7 mouse cellular contexts compared by ENCODE assay signal in the genomic region with DNA sequence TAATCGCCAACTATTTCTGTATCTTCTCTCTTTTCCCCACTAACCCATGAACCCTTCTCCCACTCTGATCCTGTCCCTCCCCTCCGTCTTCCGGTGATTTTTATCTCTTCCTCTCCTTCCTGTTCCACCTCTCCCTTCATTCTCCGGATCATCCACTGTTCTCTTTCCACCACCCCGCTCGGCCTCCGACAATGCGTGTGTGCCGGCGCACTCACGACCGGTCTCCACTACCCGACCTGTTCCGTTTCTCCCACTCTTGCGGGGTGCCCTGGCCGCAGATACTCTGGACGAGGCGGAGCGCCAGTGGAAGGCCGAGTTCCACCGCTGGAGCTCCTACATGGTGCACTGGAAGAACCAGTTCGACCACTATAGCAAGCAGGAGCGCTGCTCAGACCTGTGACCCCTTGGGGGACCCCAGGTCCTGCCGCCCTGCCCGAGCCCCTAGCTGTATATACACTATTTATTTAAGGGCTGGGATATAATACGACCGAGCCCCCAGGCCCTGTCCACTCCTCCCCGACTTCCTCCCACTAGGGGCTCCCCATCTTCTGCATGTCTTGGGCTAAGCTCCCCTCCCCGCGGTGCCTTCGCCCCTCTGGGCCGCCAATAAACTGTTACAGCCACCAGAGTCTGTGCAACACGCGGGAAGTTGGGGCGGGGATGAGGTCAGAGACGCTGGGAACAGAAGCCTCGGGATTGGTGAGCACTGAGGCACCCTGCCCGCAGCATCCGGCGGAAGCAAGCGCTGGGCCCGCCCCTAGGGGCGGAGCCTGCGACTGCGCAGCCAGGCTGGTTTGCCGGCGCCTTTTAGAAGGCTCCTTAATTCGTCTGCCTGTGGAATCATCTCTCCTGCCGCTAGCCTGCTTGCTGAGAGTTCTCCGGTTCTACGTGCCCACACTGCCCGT. TPM values are rescaled to one million over a fixed set of nuclear protein-coding genes. Genes with fewer than 3 reads are reported as not detected.
DNase-seq lines count a peak whose midpoint lies in the region; ATAC-seq lines count a peak whose summit lies in the region.

A gene (plus strand): TSS at position 791 of the 905 bp plus-strand sequence.

- ATAC-seq in intestine, embryonic 16.5 days, result peak; percentile 92
- peak; percentile 95 for ATAC-seq in midbrain, embryonic 11.5 days (ENCODE audit: low FRiP score)

- H3K4me3 ChIP-seq in intestine, embryonic 16.5 days (ENCODE audit: low read length), result peak within 1 kb of the TSS; percentile 69
- peak within 1 kb of the TSS; percentile 39 for H3K4me3 ChIP-seq in midbrain, embryonic 11.5 days (ENCODE audit: low read depth, low read length)

- no peaks in the 10 kb centered on the region for H3K9me3 ChIP-seq in intestine, embryonic 16.5 days (ENCODE audit: control insufficient read depth, low read length)
- H3K9me3 ChIP-seq in midbrain, embryonic 11.5 days (ENCODE audit: control insufficient read depth, low read length), result no peaks in the 10 kb centered on the region

- peaks cover 9% of the 10 kb centered on the region for H3K27me3 ChIP-seq in intestine, embryonic 16.5 days (replicated peaks; ENCODE audit: control insufficient read depth, insufficient read depth, low read length)
- H3K27me3 ChIP-seq in midbrain, embryonic 11.5 days (ENCODE audit: control insufficient read depth, insufficient read depth, low read length), result peaks cover 17% of the 10 kb centered on the region

- intact Hi-C loops in left cerebral cortex, postnatal 36 days (cut with DNase I), result loop anchor here (5.0 kb wide), 1 partner anchor 262 kb away; no protein-coding TSS in a partner anchor

- peak; percentile 95 for DNase-seq in adrenal gland, adult 8-10 months
- DNase-seq in embryo, embryonic 9.5 days (ENCODE audit: extremely low spot score), result peak; percentile 92
- peak; percentile 88 to 96 for DNase-seq in gastrocnemius, postnatal 4 days (ENCODE audit: low spot score in 2 of 2)
- DNase-seq in left cerebral cortex, postnatal 36 days (ENCODE audit: low spot score in 2 of 2), result peak; percentile 94
- peak; percentile 100 for DNase-seq in midbrain, embryonic 11.5 days (ENCODE audit: low spot score, missing footprints)
- DNase-seq in skeletal muscle tissue, adult 2 months (ENCODE audit: low read depth, low spot score), result peak; percentile 91

- H3K36me3 ChIP-seq in intestine, embryonic 16.5 days (ENCODE audit: control insufficient read depth, insufficient read depth, low read length), result peaks cover 33% of the 10 kb centered on the region
- H3K36me3 ChIP-seq in midbrain, embryonic 11.5 days (ENCODE audit: control insufficient read depth, insufficient read depth, low read length), result peaks cover 31% of the 10 kb centered on the region

- peaks cover 31% of the 10 kb centered on the region for H3K4me1 ChIP-seq in intestine, embryonic 16.5 days (ENCODE audit: control insufficient read depth, insufficient read depth, low read length)
- peaks cover 15% of the 10 kb centered on the region for H3K4me1 ChIP-seq in midbrain, embryonic 11.5 days (ENCODE audit: control insufficient read depth, insufficient read depth, low read length)

- WGBS in intestine, embryonic 16.5 days, result under 1% methylated on average over 52 of the region's 52 CpGs
- WGBS in midbrain, embryonic 11.5 days, result under 1% methylated on average over 52 of the region's 52 CpGs

- H3K9ac ChIP-seq in intestine, embryonic 16.5 days (ENCODE audit: low read depth, low read length), result peak within 1 kb of the TSS; percentile 85
- peak within 1 kb of the TSS; percentile 81 for H3K9ac ChIP-seq in midbrain, embryonic 11.5 days (ENCODE audit: low read length)

- H3K4me2 ChIP-seq in intestine, embryonic 16.5 days (ENCODE audit: low read depth, low read length), result peak within 1 kb of the TSS; percentile 99
- peak within 1 kb of the TSS; percentile 66 for H3K4me2 ChIP-seq in midbrain, embryonic 11.5 days

- H3K27ac ChIP-seq in intestine, embryonic 16.5 days (ENCODE audit: low read length), result peak within 1 kb of the TSS; percentile 98
- H3K27ac ChIP-seq in midbrain, embryonic 11.5 days (ENCODE audit: low read depth, low read length), result peak within 1 kb of the TSS; percentile 80

RNA-seq across cellular contexts. Expression of the gene that starts here (rescaled TPM):
- 10 to 100 TPM; 13.0 to 16.4 (median 15.8) TPM for total RNA-seq in adrenal gland, adult 8-10 months (2022)
- 10 to 100 TPM; 47.7 to 51.2 TPM for total RNA-seq in gastrocnemius, postnatal 4 days (2021)
- 9.5 and 10.7 TPM in 2 replicates for polyA plus RNA-seq in intestine, embryonic 16.5 days (2015; fragmentation: Nextera tagmentation; extraction: Ambion mirVana)
- 10 to 100 TPM; 11.4 to 15.0 TPM for total RNA-seq in left cerebral cortex, postnatal 36 days (2021)
- 7.5 and 7.9 TPM in 2 replicates for polyA plus RNA-seq in midbrain, embryonic 11.5 days (2014; fragmentation: Nextera tagmentation; extraction: Ambion mirVana)

Comparison
In these comparisons a context has a peak if more than half of its experiments do, and no peak if none do; other contexts are left out.
1. Peak in every context shown above with its lines: DNase-seq, ATAC-seq, H3K4me3 ChIP-seq and H3K27ac ChIP-seq.